Mouse (Mus musculus) adrenal gland, adult 8-10 months (tissue): ENCODE data around the gene Mybpc2. TPM values are rescaled to one million over a fixed set of nuclear protein-coding genes. Genes with fewer than 3 reads are reported as not detected.

Experiments used
- DNase-seq: peaks from one replicate; pipeline ENCODE4 v3.0.0; 2022
- total RNA-seq, 4 experiments: library from RNA; stranded (reverse); gene quantifications; 2 replicates each; pipeline ENCODE4 v1.2.4; 2022

Gene Mybpc2
- total RNA-seq, 4 experiments from 2014 or later: 0.07 to 0.08 TPM; not detected in 2

DNA sequence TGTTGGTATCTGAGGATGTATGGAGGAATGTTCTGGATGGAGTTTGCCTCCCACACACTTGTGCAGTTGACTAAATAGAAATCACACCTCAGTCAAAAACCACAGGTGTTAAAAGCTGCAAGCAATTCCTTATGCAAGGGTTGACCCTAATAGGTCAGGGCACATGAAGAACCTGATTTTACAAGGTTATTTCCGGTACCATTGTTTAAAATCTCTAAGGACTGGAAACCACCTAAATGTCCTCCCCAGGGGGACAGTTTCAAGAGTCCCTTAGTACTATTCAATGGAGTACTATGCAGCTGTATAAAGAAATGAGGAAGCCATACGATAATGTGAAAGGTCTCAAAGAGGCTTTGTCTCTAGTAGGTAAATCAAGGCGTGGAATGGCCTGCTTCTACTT is 21.8 kb upstream of the Mybpc2 start:
- no peak for DNase-seq

DNA sequence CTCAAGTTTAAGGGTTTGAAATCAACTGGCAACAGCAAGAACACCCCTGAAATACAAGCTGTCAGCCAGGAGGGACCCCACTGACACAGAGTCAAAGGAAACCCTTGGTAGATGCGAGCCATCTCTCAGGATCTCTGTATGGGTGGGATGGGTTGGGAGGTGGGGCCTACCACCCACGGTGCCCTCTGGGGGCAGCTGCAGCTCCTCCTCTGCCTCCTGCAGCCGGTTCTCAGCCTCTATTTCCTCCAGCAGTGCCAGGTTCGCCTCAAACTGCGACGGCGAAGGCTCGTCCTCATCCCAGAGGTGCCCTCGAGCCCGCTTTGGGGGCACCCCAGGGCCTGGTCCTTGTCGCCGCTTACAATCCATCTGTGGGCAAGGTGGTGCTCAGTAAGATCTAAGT is 18.6 kb upstream of the Mybpc2 start:
- no peak for DNase-seq

DNA sequence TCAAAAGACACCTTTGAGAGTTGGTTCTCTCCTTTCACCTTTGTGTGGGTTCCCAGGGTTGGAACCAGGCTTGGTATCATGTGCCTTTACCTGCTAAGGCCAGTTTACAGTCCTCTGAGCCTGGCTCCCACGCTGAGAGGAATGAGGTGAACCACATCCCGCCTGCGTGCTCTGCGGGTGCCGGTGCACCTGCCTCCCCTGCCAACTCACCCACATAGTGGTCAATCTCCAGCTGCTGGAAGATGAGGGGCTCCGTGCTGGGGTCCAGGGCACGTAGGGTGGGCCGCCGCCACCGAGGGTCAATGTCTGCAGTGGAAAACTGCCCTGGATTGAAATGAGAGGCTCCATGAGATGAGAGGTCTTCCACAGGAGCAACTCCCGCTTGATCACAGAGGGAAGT is 18.1 kb upstream of the Mybpc2 start:
- no peak for DNase-seq

DNA sequence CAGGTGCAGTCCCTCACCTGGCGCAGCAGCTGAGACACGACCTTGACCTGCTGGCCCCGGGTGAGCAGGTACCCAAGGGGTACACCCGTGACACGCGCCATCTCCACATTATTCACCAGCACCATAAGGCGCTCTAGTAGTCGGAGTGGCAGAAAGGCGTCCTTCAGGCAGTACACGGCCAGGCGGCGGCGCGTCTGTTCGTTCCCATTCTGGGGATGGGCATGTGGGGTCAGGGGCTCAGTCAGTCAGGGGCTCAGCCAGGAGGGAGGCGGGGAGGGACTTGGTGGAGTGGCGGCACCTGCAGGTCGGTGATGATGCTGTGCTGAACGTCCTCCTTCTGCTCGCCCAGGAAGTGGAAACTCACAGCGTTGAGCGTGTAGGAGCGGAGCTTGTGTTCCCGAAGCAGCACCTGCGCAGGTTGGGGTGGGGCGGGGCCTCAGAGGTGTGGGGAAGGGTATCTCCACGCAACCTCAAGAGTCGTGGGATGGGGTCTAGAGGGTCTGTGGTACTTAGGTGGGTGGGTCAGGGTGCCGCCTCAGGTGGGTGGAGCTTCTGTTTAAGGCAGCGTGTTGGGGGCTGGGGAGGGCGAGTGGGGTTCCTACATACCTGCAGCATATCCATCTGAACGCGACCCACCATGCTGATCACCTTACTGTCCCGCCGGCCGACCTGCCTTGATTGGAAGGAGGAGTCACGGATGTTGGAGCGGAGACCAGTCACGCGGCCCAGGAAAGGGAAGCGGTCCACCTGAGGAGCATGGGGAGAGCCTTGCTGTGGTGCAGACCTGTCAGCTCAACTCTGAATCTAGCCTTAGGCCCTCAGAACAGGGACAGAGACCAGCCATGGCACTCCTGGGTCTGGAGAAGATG is 14.5 kb upstream of the Mybpc2 start:
- DNase-seq: no peak

DNA sequence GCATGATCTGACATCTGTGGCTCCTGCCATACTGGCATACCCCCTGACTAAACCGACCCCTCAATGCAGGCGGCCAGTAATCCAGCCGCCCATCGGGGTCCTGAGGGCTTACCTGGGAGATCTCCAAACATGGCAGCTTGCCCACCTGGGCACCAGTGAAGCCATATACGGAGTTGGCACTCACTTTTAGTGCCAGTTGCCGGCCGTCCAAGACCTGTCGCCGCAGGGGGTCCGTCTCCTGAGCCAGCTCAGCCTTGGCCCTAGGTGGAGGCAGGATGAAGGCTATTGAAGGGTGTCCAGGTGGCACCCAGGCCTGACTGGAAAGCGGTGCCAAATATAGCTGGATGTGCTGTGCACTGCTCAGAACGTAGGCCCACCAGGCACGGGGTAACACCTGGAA is 13.0 kb upstream of the Mybpc2 start:
- no peak for DNase-seq

DNA sequence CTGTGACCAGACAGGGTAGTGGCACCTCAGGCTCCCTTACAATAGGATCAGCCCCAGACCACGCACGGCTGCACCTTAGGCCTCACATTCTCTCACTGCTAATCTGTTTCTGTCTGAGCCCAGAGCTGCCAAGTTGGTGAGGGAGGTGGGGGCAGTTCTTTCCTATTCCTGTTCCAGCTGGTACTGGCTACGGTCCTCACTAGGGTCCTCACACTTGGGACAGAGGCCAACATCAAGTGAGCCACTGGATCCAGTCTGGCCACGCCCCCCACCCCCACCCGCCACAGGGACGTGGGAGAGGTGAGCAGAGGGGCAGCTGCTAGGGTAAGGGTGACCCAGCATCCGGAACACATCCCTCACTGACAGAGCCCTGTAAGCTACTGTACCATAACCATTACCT is 12.6 kb upstream of the Mybpc2 start:
- no peak for DNase-seq

DNA sequence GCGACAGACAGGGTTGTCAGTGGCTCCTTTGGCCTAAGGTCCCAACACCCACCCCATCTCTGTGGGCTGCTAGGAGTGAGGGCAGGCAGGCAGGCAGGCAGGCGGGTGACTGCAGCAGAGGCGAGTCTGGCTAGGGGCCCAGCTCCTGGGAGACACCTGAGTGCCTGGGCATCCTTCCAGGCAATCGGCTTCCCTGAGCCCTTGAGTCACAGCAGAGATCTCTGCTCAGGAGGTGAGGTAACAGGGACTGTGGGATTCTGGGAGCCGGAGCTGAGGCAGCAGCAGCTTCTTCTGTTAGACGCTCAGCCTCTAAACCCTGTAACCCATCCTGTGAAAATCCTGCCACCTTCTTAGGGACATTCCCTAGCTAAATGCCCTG is 12.1 kb upstream of the Mybpc2 start:
- no peak for DNase-seq

DNA sequence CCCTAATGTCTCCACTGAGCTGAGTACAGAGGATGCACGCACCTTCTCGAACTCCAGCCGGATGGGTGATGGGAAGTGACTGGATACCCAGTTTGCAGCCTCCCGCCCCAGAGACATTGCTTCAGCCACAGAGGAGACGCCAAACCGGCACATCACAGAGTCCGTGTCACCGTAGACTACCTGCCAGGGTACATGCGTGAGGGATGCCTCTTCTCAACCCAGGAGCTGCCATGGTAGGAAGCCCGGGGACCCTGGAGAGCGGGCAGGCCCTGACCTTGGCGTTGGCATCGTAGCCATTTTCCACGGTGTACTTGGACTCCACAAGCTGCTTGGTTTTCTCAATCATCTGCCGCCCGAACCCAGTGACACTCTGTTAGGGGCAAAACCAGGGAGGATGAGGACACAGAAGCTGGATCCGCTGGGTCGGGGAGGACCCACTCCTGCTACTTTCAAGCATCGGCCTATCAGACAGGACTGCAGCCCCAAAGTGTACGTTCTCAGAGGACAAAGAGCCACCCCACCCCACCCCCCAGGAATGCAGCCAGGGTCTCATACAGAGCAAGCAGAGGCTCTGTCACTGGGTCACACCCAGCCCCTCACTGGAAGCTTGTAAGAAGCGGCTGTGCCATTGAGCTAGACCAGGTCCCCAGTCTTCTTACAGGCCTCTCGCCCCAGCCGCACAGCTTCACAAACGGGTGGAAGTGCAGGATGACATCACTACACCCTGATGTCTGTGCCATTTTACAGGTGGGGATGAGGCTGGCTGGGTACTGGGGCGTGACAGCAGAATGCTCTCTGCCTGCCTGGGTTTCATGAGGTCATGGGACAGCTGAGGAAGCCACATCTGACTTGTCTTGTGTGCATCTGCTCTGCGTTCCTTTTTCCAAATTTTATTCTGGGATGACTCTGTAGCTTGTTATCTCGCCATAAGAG is 11.5 kb upstream of the Mybpc2 start:
- DNase-seq: no peak

DNA sequence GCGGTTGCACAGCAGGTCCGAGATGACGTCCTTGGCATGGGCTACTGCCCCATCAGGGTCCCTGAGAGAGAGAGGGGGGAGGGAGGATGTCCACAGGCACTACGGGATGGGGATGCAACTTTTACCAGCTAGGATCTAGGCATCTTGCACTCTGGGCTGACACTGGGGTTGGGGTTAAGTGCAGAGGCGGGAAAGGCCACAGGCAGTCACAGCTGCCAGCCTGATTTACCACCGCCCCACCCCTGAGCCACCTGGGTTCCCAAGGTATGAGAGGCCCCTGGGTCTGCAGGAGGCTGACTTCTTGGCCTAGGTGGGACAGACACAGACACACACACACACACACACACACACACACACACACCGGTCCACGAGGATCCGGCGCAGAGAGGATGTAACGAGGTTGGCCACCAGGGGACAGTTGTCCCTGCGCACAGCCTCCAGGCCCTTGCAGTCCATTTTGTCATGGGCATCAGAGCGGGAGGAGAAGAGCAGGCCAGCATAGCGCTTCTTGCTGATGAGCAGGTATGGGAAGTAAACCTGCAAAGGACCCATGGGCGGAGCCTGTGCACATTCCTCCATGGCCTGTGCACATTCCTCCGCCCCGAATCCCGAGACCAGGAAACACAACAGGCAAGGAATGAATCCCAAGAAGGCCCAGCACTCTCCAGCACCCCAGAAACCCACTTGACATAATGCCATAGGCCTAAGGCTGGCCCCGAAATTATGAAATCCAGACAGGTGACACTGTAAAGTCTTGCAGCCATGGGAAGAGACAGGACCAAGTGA is 10.4 kb upstream of the Mybpc2 start:
- no peak for DNase-seq

DNA sequence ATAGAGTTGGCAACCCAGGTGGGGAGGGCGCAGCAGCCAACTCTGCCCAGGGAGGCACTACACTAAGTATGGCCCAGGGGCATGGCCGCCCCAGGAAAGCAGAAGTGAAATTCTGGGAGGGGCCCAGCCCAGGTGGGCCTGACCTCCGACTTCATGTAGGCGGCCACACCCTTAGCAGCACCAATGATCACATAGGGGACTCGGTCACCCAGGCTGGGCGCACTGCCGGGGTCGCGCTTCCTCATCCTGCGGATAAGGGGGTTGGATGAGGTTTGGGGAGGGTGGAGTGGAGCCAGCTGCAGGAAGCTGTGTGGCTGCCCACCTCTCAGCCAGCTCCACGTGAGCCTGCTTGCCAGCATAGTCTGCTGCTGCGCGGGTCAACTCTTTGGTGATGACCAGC is 9.8 kb upstream of the Mybpc2 start:
- no peak for DNase-seq

DNA sequence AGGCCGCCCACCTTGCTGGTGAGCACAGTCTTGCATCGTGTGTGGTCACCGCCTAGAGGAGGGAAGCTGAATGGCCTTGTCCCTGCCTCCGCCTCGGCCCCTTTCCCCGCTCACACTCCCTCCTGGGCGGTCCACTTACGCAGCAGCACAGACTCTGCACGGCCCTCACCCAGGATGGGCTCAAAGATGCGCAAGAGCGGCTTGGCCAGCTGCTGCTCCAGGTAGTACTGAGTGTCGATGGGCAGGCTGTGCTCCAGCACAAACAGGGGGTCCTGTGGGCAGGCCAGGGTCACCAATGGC is 9.2 kb upstream of the Mybpc2 start:
- no peak for DNase-seq

DNA sequence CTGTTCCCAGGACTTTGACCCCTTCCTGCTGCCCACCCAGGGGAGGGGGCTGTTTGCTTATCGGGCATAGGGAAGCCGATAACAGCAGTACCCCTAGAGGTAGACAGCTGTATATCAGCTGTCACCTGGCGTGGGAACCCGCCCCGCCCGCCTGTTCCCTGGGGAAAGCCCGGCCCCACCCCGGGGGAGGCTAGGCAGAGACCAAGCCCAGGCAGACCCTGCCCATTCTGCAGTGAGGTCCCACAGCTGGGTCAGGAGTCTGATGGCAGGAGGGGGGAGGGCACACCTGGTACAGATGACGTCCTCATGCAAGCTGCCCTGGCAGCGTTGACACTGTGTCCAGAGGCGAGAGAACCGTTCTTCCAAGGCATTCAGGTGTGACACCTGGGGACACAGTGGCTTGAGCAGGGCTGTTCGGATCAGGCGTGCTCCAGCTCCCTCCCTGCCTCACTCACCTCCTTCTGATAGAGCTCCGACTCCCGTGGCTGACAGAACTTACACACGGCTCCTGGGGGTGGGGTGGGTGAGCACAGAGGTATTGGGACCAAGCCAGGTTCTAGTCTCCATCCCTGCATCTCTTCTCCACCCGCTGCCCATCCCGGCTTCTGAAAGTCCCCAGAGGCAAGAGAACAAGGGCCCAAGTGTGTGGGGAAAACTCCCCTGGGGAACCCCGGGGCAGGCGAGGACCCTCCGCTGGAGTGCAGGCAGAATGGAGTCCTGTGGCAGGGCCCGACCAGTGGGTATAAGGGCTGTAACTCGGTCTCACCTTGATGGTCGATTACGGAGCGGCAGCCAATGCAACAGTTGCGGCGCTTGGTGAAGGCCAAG is 8.7 kb upstream of the Mybpc2 start:
- no peak for DNase-seq

DNA sequence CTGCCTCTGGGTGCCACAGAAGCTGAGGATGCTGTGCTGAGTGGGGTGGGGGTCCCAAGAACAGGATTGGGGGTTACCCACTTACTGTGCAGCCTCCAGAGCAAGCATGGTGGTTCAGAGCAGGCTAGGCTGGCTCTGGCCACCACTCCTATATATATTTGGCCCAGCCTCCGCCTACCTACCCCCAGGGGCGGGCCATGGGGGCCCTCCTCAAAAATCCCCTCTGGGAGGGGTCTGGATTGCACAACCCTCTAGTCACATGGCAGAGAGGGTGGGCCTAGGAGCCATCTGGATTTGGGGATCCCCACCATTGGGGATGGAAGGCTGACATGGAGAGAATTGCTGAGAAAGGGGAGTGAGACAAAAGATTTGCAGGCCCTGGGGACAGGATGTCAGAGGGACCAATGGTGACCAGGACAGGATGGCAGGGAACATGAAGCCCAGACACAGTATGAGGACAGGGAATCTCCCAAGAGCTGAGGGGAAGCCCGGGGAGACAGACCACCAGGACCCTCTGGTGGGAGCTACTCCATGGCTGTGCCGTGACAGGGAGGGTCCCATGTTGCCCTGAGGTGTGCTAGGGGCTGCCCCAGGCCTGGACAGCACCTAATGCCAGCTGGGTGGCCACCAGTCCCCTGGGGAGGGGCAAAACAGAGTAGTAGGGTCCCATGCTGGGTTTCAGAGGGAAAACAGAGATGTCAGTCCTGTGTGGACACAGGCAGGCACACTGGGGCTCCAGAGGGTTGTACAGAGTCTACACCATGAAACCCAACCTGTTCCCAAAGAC is 7.7 kb upstream of the Mybpc2 start, which contains the start of gene Spib:
Spib (minus strand) TSS at position 126 of the 787 bp plus-strand sequence.
- DNase-seq: no peak

DNA sequence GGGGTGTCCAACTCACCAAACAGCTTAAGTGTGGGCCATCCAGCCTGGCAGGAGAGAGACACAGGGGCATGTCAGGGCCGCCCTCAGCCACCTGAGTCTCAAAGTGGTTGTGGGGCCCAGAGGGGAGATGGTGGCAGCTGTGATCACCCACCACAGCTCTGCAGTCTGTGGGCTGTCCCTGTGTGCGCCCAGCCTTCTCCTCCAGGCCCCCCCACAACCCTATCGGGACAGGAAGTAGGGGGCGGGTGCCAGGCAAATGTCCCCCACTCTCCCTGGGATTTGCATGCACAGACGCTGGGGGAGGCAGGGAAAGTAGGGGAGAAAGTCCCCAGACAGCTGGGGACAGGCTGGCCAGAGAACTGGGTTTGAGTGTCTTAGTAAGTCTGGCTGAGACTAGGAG is 6.8 kb upstream of the Mybpc2 start:
- no peak for DNase-seq

DNA sequence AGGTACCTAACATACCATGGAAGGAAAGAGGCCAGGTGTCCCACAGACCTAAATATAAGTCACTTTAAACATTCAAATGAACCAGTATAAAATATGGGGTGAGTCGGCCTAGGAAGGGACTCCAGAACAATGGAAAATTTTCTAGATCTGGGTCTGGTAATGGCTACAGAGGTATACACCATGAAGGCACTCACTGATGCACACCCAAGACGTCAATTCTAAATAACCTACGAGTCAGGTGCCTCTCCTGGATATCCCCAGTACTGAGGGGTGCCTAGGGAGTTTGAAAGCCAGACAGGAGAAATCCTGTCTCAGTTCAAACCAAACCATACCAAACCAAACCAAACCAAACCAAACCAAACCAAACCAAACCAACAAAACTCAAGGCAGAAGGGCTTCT is 6.1 kb upstream of the Mybpc2 start:
- DNase-seq: no peak

DNA sequence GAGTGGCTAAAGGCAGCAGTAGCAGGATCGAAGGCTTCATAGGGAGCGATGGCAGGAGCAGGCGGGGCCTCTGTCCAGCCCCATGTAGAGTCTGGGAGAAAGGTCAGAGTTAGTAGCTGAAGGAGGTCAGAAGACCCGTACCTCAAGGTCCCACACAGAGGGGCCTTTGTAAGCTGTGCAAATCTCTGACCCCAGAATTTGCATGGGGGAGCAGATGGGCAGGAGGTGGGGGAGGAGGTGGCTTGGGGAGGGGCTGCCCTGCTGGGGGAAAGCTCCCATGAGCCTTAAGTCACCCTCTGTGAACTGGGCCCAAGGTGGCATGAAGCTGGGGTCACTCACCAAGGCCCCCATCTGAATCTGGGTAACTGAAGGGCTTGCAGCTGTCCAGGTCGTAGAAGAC is 5.1 kb upstream of the Mybpc2 start:
- DNase-seq: no peak

DNA sequence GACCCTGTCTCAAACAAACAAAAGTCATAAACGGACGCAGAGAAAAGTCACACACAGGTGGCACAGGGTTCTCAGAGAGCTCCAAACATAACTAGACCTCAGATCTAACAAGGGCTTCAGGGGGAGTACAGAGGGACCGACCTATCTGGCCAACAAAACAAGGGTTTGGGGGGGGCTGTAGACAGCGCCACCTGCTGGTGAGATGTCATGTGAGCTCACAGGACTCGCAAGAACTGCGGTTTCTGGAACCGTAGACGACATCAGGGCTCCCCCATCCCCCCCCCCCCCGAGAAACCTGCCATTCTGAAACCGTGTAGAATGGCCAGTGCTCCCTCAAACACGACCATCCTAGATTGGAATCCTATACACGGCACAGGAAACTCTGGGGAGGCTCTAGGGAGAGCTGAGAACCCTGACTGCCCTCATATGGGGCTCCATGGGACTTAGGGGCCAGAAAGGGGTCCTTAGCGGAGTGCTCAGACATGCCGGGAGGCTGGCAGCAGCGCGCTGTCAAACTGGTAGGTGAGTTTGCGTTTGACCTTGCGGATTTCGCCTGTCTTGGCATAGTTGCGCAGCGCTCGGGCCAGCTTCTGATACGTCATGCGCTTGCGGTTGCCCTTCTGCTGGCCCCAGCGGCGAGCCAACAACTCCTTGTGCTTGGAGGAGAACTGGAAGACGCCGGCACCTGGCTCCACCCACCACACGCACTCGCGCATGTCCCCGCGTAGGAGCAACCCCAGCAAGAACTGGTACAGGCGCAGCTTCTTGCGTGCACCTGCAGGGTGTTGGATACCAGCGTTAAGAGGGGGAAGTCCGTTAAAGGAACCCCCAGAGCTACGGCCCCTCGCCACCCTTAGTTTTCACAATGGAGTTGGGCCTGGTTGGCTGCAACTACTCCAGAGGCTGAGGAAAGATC is 3.3 kb upstream of the Mybpc2 start:
- DNase-seq: peak; percentile 72

DNA sequence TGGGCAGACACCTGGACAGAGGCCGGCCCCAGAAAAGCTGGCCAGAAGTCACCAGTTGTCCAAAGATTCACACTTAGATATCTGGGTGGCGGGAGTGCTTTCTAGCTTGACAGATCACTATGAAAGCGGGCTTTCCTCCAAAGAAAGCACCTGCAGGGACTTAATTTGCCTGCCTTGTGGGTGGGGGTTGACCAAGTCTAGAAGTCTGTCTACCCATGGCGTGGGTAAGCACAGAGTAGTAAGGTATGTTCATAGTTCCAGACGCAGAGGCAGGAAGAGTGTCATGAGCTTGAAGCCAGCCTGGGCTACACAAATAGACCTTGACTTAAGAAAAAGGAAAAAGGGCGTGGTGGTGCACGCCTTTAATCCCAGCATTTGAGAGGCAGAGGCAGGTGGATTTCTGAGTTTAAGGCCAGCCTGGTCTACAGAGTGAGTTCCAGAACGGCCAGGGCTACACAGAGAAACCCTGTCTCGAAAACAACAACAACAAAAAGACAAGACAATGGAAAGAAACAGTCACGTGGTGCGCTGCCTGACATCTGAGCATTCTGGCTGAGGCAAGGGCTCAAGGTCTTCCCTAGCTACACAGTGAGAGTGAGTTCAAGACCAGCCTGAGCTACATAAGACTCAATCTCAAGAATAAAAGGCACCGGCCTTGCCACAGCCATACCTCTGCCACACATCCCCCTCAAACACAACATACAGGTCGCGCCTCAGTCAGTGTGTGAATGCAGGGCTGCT is 2.1 kb upstream of the Mybpc2 start:
- no peak for DNase-seq

DNA sequence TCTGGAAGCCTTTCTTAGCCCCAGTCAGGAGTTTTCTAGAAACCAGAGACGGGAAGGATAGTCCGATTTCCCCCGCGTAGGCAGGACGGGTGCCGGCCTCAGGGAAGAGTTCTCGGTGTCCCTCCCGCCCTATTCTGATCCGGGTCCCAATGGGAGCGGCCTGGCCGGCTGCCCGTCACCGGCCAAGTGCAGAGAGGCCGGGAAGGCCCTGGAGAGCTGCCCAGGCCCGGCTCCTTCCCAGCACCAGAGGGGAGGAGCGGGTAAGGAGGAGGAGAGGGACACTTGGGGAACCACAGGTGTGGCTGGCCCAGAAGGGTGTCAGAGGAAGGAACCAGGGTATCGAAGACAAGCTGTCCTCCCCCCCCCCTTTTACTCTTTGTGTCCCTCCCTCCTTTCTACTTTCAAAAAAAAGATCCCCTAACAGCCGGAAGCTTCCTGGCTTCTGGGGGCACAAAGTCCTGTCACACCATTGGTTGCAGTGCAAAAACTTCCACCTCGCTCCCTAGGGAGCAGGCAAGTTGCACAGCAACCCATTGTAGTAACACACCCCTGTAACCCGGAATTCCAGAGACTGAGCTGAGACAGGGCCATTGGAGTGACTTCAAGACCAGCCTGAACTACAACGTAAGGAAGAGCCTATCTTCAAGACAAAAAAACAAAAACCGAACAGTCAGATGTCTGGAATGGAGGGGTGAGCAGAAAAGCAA is 823 bp upstream of the Mybpc2 start:
- DNase-seq: peak; percentile 76
